ENCODE assay signal across 21 mouse cellular contexts in genomic region chr11:21644231-21644630, GRCm38 (mm10).
DNase-seq lines count a peak whose midpoint lies in the region; ATAC-seq and TF ChIP-seq lines count a peak whose summit lies in the region.
"Had no signal": no experiment of that assay in that cellular context is flagged by ENCODE, and none has a peak within 500 bp of the region (broad histone marks: within the 10 kb centered on the region; RNA-seq: fewer than 3 reads in every experiment).

No protein-coding gene starts in this region.

- H3K4me2 ChIP-seq in heart, embryonic 15.5 days, result no peak overlapping the region
- H3K4me2 ChIP-seq in midbrain, embryonic 11.5 days, result no peak overlapping the region
- no peak overlapping the region for H3K4me2 ChIP-seq in stomach, postnatal 0 days (replicated peaks; ENCODE audit: low read depth)
- H3K4me2 ChIP-seq: embryonic facial prominence, embryonic 12.5 days; forebrain, embryonic 12.5 days; hindbrain, embryonic 14.5 days; intestine, embryonic 15.5 days had no signal

- H3K4me3 ChIP-seq in heart, embryonic 10.5 days, result no peak overlapping the region
- no peak overlapping the region for H3K4me3 ChIP-seq in heart, embryonic 15.5 days
- H3K4me3 ChIP-seq in midbrain, embryonic 11.5 days (ENCODE audit: low read depth, low read length), result no peak overlapping the region
- H3K4me3 ChIP-seq in midbrain, embryonic 10.5 days, result no peak overlapping the region
- H3K4me3 ChIP-seq in stomach, postnatal 0 days (ENCODE audit: low read depth, low read length), result no peak overlapping the region
- H3K4me3 ChIP-seq: embryonic facial prominence, embryonic 12.5 days; forebrain, embryonic 12.5 days; hindbrain, embryonic 10.5 days; intestine, embryonic 15.5 days had no signal

- H3K9me3 ChIP-seq in heart, embryonic 10.5 days, result no peaks in the 10 kb centered on the region
- no peaks in the 10 kb centered on the region for H3K9me3 ChIP-seq in heart, embryonic 15.5 days (replicated peaks)
- H3K9me3 ChIP-seq in midbrain, embryonic 11.5 days (ENCODE audit: control insufficient read depth, low read length), result no peaks in the 10 kb centered on the region
- H3K9me3 ChIP-seq in midbrain, embryonic 10.5 days (replicated peaks), result no peaks in the 10 kb centered on the region
- H3K9me3 ChIP-seq in stomach, postnatal 0 days (ENCODE audit: control insufficient read depth, low read length), result no peaks in the 10 kb centered on the region
- H3K9me3 ChIP-seq: embryonic facial prominence, embryonic 12.5 days; forebrain, embryonic 12.5 days; hindbrain, embryonic 10.5 days; intestine, embryonic 15.5 days had no signal

- no peak for TF ChIP-seq EP300 in stomach, postnatal 0 days (optimal IDR thresholded peaks at IDR 0.05)

- WGBS in heart, embryonic 10.5 days, result 41% methylated on average over 4 of the region's 4 CpGs
- WGBS in heart, embryonic 15.5 days, result 40% methylated on average over 4 of the region's 4 CpGs
- WGBS in midbrain, embryonic 11.5 days, result 84% methylated on average over 4 of the region's 4 CpGs
- 78% methylated on average over 4 of the region's 4 CpGs for WGBS in midbrain, embryonic 10.5 days
- WGBS in stomach, postnatal 0 days, result 62% methylated on average over 4 of the region's 4 CpGs

- no peaks in the 10 kb centered on the region for H3K27me3 ChIP-seq in heart, embryonic 10.5 days (ENCODE audit: insufficient read depth, poor library complexity, severe bottlenecking)
- no peaks in the 10 kb centered on the region for H3K27me3 ChIP-seq in heart, embryonic 15.5 days
- H3K27me3 ChIP-seq in midbrain, embryonic 11.5 days (ENCODE audit: control insufficient read depth, insufficient read depth, low read length), result no peaks in the 10 kb centered on the region
- H3K27me3 ChIP-seq in midbrain, embryonic 10.5 days (ENCODE audit: low read depth, poor library complexity, severe bottlenecking), result no peaks in the 10 kb centered on the region
- no peaks in the 10 kb centered on the region for H3K27me3 ChIP-seq in stomach, postnatal 0 days (ENCODE audit: control insufficient read depth, insufficient read depth, low read length)
- H3K27me3 ChIP-seq: embryonic facial prominence, embryonic 12.5 days; forebrain, embryonic 12.5 days; intestine, embryonic 15.5 days had no signal

- DNase-seq in heart, embryonic 10.5 days (ENCODE audit: low spot score), result no peak
- no peak for DNase-seq in heart, postnatal 25 days (ENCODE audit: low spot score)
- no peak for DNase-seq in heart, adult 18-20 months
- DNase-seq in midbrain, embryonic 11.5 days (ENCODE audit: low spot score, missing footprints), result peak; percentile 65
- no peak for DNase-seq in midbrain, embryonic 10.5 days (ENCODE audit: low spot score)
- no peak for DNase-seq in stomach, postnatal 0 days (ENCODE audit: low spot score)
- DNase-seq: adrenal gland, postnatal 10 days; cerebellum, adult 11 months; cerebellum, adult 8-10 months; cerebellum, postnatal 14 days; embryo, embryonic 11 days; gastrocnemius, postnatal 10 days; kidney, adult 18-20 months had no signal

- peaks cover 15% of the 10 kb centered on the region for H3K4me1 ChIP-seq in heart, embryonic 10.5 days
- H3K4me1 ChIP-seq in heart, embryonic 15.5 days (replicated peaks), result peaks cover 12% of the 10 kb centered on the region
- no peaks in the 10 kb centered on the region for H3K4me1 ChIP-seq in midbrain, embryonic 11.5 days (ENCODE audit: control insufficient read depth, insufficient read depth, low read length)
- H3K4me1 ChIP-seq in midbrain, embryonic 10.5 days, result no peaks in the 10 kb centered on the region
- no peaks in the 10 kb centered on the region for H3K4me1 ChIP-seq in stomach, postnatal 0 days (replicated peaks; ENCODE audit: control insufficient read depth, insufficient read depth)
- H3K4me1 ChIP-seq: embryonic facial prominence, embryonic 12.5 days; forebrain, embryonic 12.5 days; hindbrain, embryonic 10.5 days; intestine, embryonic 15.5 days had no signal

- no peak for ATAC-seq in heart, embryonic 15.5 days (replicated peaks; ENCODE audit: insufficient number of reproducible peaks, insufficient read depth, low FRiP score, low read depth)
- no peak for ATAC-seq in midbrain, embryonic 11.5 days (ENCODE audit: low FRiP score)
- no peak for ATAC-seq in stomach, postnatal 0 days (ENCODE audit: low FRiP score, low TSS enrichment)
- ATAC-seq: CD4-positive, CD25-positive, alpha-beta regulatory T cell, adult 4 months; forebrain, embryonic 16.5 days; intestine, embryonic 15.5 days had no signal

- H3K36me3 ChIP-seq in heart, embryonic 10.5 days, result no peaks in the 10 kb centered on the region
- H3K36me3 ChIP-seq in heart, embryonic 15.5 days, result no peaks in the 10 kb centered on the region
- no peaks in the 10 kb centered on the region for H3K36me3 ChIP-seq in midbrain, embryonic 11.5 days (ENCODE audit: control insufficient read depth, insufficient read depth, low read length)
- H3K36me3 ChIP-seq in midbrain, embryonic 10.5 days, result no peaks in the 10 kb centered on the region
- H3K36me3 ChIP-seq in stomach, postnatal 0 days (ENCODE audit: control insufficient read depth, insufficient read depth, low read length), result no peaks in the 10 kb centered on the region
- H3K36me3 ChIP-seq: embryonic facial prominence, embryonic 12.5 days; forebrain, embryonic 12.5 days; hindbrain, embryonic 10.5 days; intestine, embryonic 15.5 days had no signal

- peak overlapping the region; percentile 76 for H3K27ac ChIP-seq in heart, embryonic 10.5 days
- H3K27ac ChIP-seq in heart, embryonic 15.5 days, result 0 out of 2 replicates have a peak overlapping the region, but pooled peaks have one; percentile 39
- no peak overlapping the region for H3K27ac ChIP-seq in midbrain, embryonic 11.5 days (ENCODE audit: low read depth, low read length)
- H3K27ac ChIP-seq in midbrain, embryonic 10.5 days (replicated peaks), result no peak overlapping the region
- H3K27ac ChIP-seq in stomach, postnatal 0 days (replicated peaks), result no peak overlapping the region
- H3K27ac ChIP-seq: embryonic facial prominence, embryonic 12.5 days; forebrain, embryonic 12.5 days; hindbrain, embryonic 10.5 days; hindbrain, embryonic 14.5 days; intestine, embryonic 15.5 days had no signal

- no peak overlapping the region for H3K9ac ChIP-seq in heart, embryonic 15.5 days
- H3K9ac ChIP-seq in midbrain, embryonic 11.5 days (ENCODE audit: low read length), result no peak overlapping the region
- H3K9ac ChIP-seq in stomach, postnatal 0 days (ENCODE audit: low read length), result no peak overlapping the region
- H3K9ac ChIP-seq: embryonic facial prominence, embryonic 12.5 days; forebrain, embryonic 12.5 days; hindbrain, embryonic 14.5 days; intestine, embryonic 15.5 days had no signal

- no peak for TF ChIP-seq CTCF in stomach, postnatal 0 days (IDR thresholded peaks at IDR 0.05; ENCODE audit: low read depth)

- intact Hi-C loops in heart, postnatal 25 days (cut with DNase I), result loop anchor here (10.0 kb wide), 1 partner anchor 561 kb away; no protein-coding TSS in a partner anchor

Comparison
In these comparisons a context has a peak if more than half of its experiments do, and no peak if none do; other contexts are left out.
1. H3K27ac ChIP-seq: peak in heart, embryonic 10.5 days (single experiment) and heart, embryonic 15.5 days (single experiment); none in midbrain, embryonic 11.5 days (single experiment), midbrain, embryonic 10.5 days (single experiment) and stomach, postnatal 0 days (single experiment).